Mouse (Mus musculus): ENCODE data around the gene Creb3l4.

GRCm38 (mm10) chr3:90222941-90223340 is 20.4 kb downstream of the Creb3l4 start:
- no peak for TF ChIP-seq CTCF (IDR thresholded peaks at IDR 0.05)
- no peak for TF ChIP-seq POLR2A (IDR thresholded peaks at IDR 0.05; ENCODE audit: insufficient read depth, low read depth, low read length)
- TF ChIP-seq EP300 (IDR thresholded peaks at IDR 0.05; ENCODE audit: insufficient read depth, low read depth, low read length): no peak

Data from heart, adult 2 months (tissue).